Mouse (Mus musculus) spleen, adult 2 months (tissue): Measurements from ENCODE around the gene Sap30bp.

Experiments
- CTCF ChIP-seq: fragments of 200-500 bp; IDR thresholded peaks from 2 replicates; pipeline ENCODE4 v1.5.1; 2011; ENCODE audit warnings: mild to moderate bottlenecking, inconsistent platforms; ENCODE audit not compliant: insufficient read depth, insufficient read length, insufficient replicate concordance; ENCODE audit errors: extremely low read depth
- POLR2A ChIP-seq: fragments of 200-500 bp; IDR thresholded peaks from 2 replicates; pipeline ENCODE4 v1.6.1; 2011; ENCODE audit warnings: low read depth, low read length, inconsistent platforms

- TF ChIP-seq CTCF, result no peak
- no peak for TF ChIP-seq POLR2A
Measured at GRCm38 (mm10) chr11:116004186-116004823, 71.2 kb downstream of the Sap30bp start.
